Mouse (Mus musculus): ENCODE results near the gene Rft1.

Gene Rft1

DNA sequence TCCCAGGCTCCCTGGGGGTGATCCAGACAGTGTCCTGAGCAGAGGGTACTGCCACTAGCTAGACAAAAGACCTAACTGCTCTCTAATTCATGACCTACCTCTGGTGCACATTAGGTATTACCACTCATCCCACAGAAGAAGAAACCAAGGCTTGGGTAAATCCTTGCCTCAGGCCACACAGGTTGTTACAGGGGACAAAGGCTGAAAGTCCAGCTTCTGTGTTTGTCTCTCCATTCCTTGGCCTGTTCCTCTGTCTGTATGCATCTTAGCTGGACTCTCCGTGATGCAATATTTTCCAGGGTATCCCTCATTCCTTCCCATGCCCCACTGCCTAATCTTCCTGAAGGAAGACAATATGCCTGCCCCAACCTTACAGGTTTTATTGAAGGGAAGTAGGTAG is 19.7 kb upstream of the Rft1 start:
- H3K4me3 ChIP-seq (replicated peaks; ENCODE audit: low read length): no peak overlapping the region
- TF ChIP-seq POU5F1 (IDR thresholded peaks at IDR 0.05; ENCODE audit: borderline replicate concordance, low read length): no peak
- TF ChIP-seq NANOG (IDR thresholded peaks at IDR 0.05; ENCODE audit: borderline replicate concordance, low read length): no peak
- TF ChIP-seq CTCF (conservative IDR thresholded peaks at IDR 0.05; ENCODE audit: low read length): no peak

GRCm38 (mm10) chr14:30635219-30635910 is 18.8 kb upstream of the Rft1 start:
- Histone ChIP-seq H3K4me1 (replicated peaks; ENCODE audit: low read depth, low read length) (peaks cover 39% of the 10 kb centered on the region), H3K4me3 (replicated peaks; ENCODE audit: low read length) (no peak overlapping the region), H3K27me3 (ENCODE audit: insufficient read depth, low read length) (peaks cover 22% of the 10 kb centered on the region), H3K9me3 (ENCODE audit: low read length) (no peaks in the 10 kb centered on the region), H3K36me3 (ENCODE audit: insufficient read depth, low read length) (no peaks in the 10 kb centered on the region)
- TF ChIP-seq NANOG (IDR thresholded peaks at IDR 0.05; ENCODE audit: borderline replicate concordance, low read length) (no peak), CTCF (conservative IDR thresholded peaks at IDR 0.05; ENCODE audit: low read length) (no peak), POU5F1 (IDR thresholded peaks at IDR 0.05; ENCODE audit: borderline replicate concordance, low read length) (no peak)

More for the DNA sequence above, 19.7 kb upstream of the Rft1 start:
- peaks cover 42% of the 10 kb centered on the region for H3K4me1 ChIP-seq (replicated peaks; ENCODE audit: low read depth, low read length)
- no peaks in the 10 kb centered on the region for H3K36me3 ChIP-seq (ENCODE audit: insufficient read depth, low read length)
- peaks cover 31% of the 10 kb centered on the region for H3K27me3 ChIP-seq (ENCODE audit: insufficient read depth, low read length)
- H3K9me3 ChIP-seq (ENCODE audit: low read length): no peaks in the 10 kb centered on the region

GRCm38 (mm10) chr14:30636499-30636898 is 17.7 kb upstream of the Rft1 start:
- TF ChIP-seq NANOG (IDR thresholded peaks at IDR 0.05; ENCODE audit: borderline replicate concordance, low read length) (no peak), CTCF (conservative IDR thresholded peaks at IDR 0.05; ENCODE audit: low read length) (no peak), POU5F1 (IDR thresholded peaks at IDR 0.05; ENCODE audit: borderline replicate concordance, low read length) (no peak)
- Histone ChIP-seq H3K4me1 (replicated peaks; ENCODE audit: low read depth, low read length) (peaks cover 32% of the 10 kb centered on the region), H3K36me3 (ENCODE audit: insufficient read depth, low read length) (no peaks in the 10 kb centered on the region), H3K27me3 (ENCODE audit: insufficient read depth, low read length) (peaks cover 17% of the 10 kb centered on the region), H3K4me3 (replicated peaks; ENCODE audit: low read length) (no peak overlapping the region), H3K9me3 (ENCODE audit: low read length) (no peaks in the 10 kb centered on the region)

DNA sequence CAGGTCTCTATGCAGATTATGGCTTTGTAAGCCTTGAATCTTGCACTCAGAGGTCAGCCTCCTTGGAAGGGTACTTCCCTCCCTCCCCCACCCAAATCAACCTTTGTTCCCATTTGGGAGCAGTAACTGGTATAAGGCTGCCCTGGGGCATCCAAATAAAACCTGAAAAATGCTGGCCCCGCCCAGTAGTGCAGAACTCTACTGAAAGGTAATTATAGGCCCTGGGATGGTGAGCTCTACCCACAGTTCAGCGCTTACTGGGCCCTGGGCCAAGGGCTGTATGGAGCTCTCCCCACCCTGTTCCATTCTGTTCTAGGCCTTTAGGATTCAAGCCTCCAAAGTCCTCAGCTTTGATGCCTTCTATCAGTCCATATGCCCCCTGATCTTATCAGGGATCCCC is 17.1 kb upstream of the Rft1 start:
- Histone ChIP-seq H3K4me3 (replicated peaks; ENCODE audit: low read length) (no peak overlapping the region), H3K9me3 (ENCODE audit: low read length) (no peaks in the 10 kb centered on the region), H3K27me3 (ENCODE audit: insufficient read depth, low read length) (peaks cover 20% of the 10 kb centered on the region), H3K36me3 (ENCODE audit: insufficient read depth, low read length) (no peaks in the 10 kb centered on the region), H3K4me1 (replicated peaks; ENCODE audit: low read depth, low read length) (peaks cover 26% of the 10 kb centered on the region)
- TF ChIP-seq NANOG (IDR thresholded peaks at IDR 0.05; ENCODE audit: borderline replicate concordance, low read length) (no peak), POU5F1 (IDR thresholded peaks at IDR 0.05; ENCODE audit: borderline replicate concordance, low read length) (no peak), CTCF (conservative IDR thresholded peaks at IDR 0.05; ENCODE audit: low read length) (no peak)

GRCm38 (mm10) chr14:30638009-30638408 is 16.2 kb upstream of the Rft1 start:
- H3K36me3 ChIP-seq (ENCODE audit: insufficient read depth, low read length): no peaks in the 10 kb centered on the region
- H3K27me3 ChIP-seq (ENCODE audit: insufficient read depth, low read length): peaks cover 21% of the 10 kb centered on the region
- H3K4me3 ChIP-seq (replicated peaks; ENCODE audit: low read length): no peak overlapping the region
- H3K4me1 ChIP-seq (replicated peaks; ENCODE audit: low read depth, low read length): peaks cover 17% of the 10 kb centered on the region
- no peak for TF ChIP-seq CTCF (conservative IDR thresholded peaks at IDR 0.05; ENCODE audit: low read length)
- TF ChIP-seq POU5F1 (IDR thresholded peaks at IDR 0.05; ENCODE audit: borderline replicate concordance, low read length): no peak
- no peak for TF ChIP-seq NANOG (IDR thresholded peaks at IDR 0.05; ENCODE audit: borderline replicate concordance, low read length)
- no peaks in the 10 kb centered on the region for H3K9me3 ChIP-seq (ENCODE audit: low read length)

DNA sequence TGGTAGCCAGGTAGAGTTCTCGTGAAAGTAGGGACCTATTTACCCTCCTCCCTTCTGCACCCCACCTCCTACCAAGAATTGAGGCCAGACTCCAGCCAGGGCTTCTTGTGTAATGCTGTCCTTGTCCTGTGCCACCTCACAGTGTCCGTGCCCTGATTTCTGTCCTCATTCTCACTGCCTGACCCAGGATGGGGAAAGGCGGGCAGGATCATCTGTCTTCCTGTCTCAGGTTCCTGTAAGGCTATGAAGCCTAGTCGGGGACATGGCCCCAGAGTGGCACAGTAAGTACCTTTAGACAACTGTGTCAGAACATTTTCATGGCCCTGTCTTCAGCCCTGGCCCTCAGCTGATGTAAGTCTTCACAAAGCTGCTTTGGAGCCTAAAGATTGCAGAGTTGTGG is 15.5 kb upstream of the Rft1 start:
- Histone ChIP-seq H3K27me3 (ENCODE audit: insufficient read depth, low read length) (peaks cover 21% of the 10 kb centered on the region), H3K36me3 (ENCODE audit: insufficient read depth, low read length) (no peaks in the 10 kb centered on the region), H3K9me3 (ENCODE audit: low read length) (no peaks in the 10 kb centered on the region), H3K4me1 (replicated peaks; ENCODE audit: low read depth, low read length) (peaks cover 12% of the 10 kb centered on the region), H3K4me3 (replicated peaks; ENCODE audit: low read length) (no peak overlapping the region)
- TF ChIP-seq NANOG (IDR thresholded peaks at IDR 0.05; ENCODE audit: borderline replicate concordance, low read length): no peak

GRCm38 (mm10) chr14:30641748-30642147 is 12.4 kb upstream of the Rft1 start:
- no peaks in the 10 kb centered on the region for H3K9me3 ChIP-seq (ENCODE audit: low read length)
- H3K36me3 ChIP-seq (ENCODE audit: insufficient read depth, low read length): no peaks in the 10 kb centered on the region
- TF ChIP-seq CTCF (conservative IDR thresholded peaks at IDR 0.05; ENCODE audit: low read length) (no peak), POU5F1 (IDR thresholded peaks at IDR 0.05; ENCODE audit: borderline replicate concordance, low read length) (no peak), NANOG (IDR thresholded peaks at IDR 0.05; ENCODE audit: borderline replicate concordance, low read length) (no peak)
- peaks cover 6% of the 10 kb centered on the region; the same call in 1 of the 2 replicates for H3K27me3 ChIP-seq (ENCODE audit: insufficient read depth, low read length)
- H3K4me1 ChIP-seq (replicated peaks; ENCODE audit: low read depth, low read length): peaks cover 10% of the 10 kb centered on the region
- H3K4me3 ChIP-seq (replicated peaks; ENCODE audit: low read length): no peak overlapping the region

- H3K4me1 ChIP-seq (replicated peaks; ENCODE audit: low read depth, low read length): no peaks in the 10 kb centered on the region
- H3K4me3 ChIP-seq (replicated peaks; ENCODE audit: low read length): no peak overlapping the region
- H3K36me3 ChIP-seq (ENCODE audit: insufficient read depth, low read length): no peaks in the 10 kb centered on the region
- peaks cover 5% of the 10 kb centered on the region; the same call in 1 of the 2 replicates for H3K27me3 ChIP-seq (ENCODE audit: insufficient read depth, low read length)
- no peaks in the 10 kb centered on the region for H3K9me3 ChIP-seq (ENCODE audit: low read length)
- no peak for TF ChIP-seq POU5F1 (IDR thresholded peaks at IDR 0.05; ENCODE audit: borderline replicate concordance, low read length)
- no peak for TF ChIP-seq CTCF (conservative IDR thresholded peaks at IDR 0.05; ENCODE audit: low read length)
- TF ChIP-seq NANOG (IDR thresholded peaks at IDR 0.05; ENCODE audit: borderline replicate concordance, low read length): no peak
These were observed 10.1 kb upstream of the Rft1 start for GRCm38 (mm10) chr14:30644026-30644425.

GRCm38 (mm10) chr14:30645066-30645465 is 9.1 kb upstream of the Rft1 start:
- Histone ChIP-seq H3K9me3 (ENCODE audit: low read length) (no peaks in the 10 kb centered on the region), H3K36me3 (ENCODE audit: insufficient read depth, low read length) (no peaks in the 10 kb centered on the region), H3K4me1 (replicated peaks; ENCODE audit: low read depth, low read length) (no peaks in the 10 kb centered on the region), H3K4me3 (replicated peaks; ENCODE audit: low read length) (no peak overlapping the region), H3K27me3 (ENCODE audit: insufficient read depth, low read length) (peaks cover 4% of the 10 kb centered on the region; the same call in 1 of the 2 replicates)
- TF ChIP-seq POU5F1 (IDR thresholded peaks at IDR 0.05; ENCODE audit: borderline replicate concordance, low read length) (no peak), CTCF (conservative IDR thresholded peaks at IDR 0.05; ENCODE audit: low read length) (no peak), NANOG (IDR thresholded peaks at IDR 0.05; ENCODE audit: borderline replicate concordance, low read length) (no peak)

Measured in E14TG2a.4 (cell line).